Mouse (Mus musculus) midbrain, embryonic 10.5 days (tissue): ENCODE results near the gene Cryge. TPM values are rescaled to one million over a fixed set of nuclear protein-coding genes. Genes with fewer than 3 reads are reported as not detected.
"Not testable (repeated sequence)": the region's sequence is repeated elsewhere in the genome, so short reads cannot be mapped to it uniquely, and the experiment has no call there.

ENCODE experiments used
- DNase-seq: peaks from one replicate; pipeline ENCODE4 v3.0.0-alpha.2; 2017; ENCODE audit warnings: low spot score
- H3K27ac ChIP-seq: fragments of 300-500 bp; sonication (generic); replicated peaks from 2 replicates; pipeline ENCODE4 v1.5.1; 2016; ENCODE audit warnings: mild to moderate bottlenecking
- H3K27me3 ChIP-seq: fragments of 300-500 bp; sonication (generic); 2 replicates; pipeline ENCODE4 v1.6.1; 2016; ENCODE audit warnings: low read depth, mild to moderate bottlenecking; ENCODE audit not compliant: poor library complexity, severe bottlenecking
- H3K36me3 ChIP-seq: fragments of 300-500 bp; sonication (generic); 2 replicates; pipeline ENCODE4 v1.6.1; 2016; ENCODE audit warnings: mild to moderate bottlenecking, moderate library complexity
- H3K4me1 ChIP-seq: fragments of 300-500 bp; sonication (generic); 2 replicates; pipeline ENCODE4 v1.6.1; 2016
- H3K4me3 ChIP-seq: fragments of 300-500 bp; sonication (generic); 2 replicates; pipeline ENCODE4 v1.5.1; 2016; ENCODE audit warnings: mild to moderate bottlenecking, moderate library complexity
- H3K9me3 ChIP-seq: fragments of 300-500 bp; sonication (generic); replicated peaks from 2 replicates; pipeline ENCODE4 v1.6.1; 2016; ENCODE audit warnings: mild to moderate bottlenecking
- WGBS: fragments of 180-500 bp; shearing (Covaris S2); methylation state at CpG from one replicate; pipeline ENCODE4 v1.1.7; 2016; 5-methylcytosine and 5-hydroxymethylcytosine counted together
- polyA plus RNA-seq: library from polyadenylated mRNA; unstranded; fragments of >200 nt; fragmentation: Nextera tagmentation; extraction: Ambion mirVana; gene quantifications from 2 replicates; pipeline ENCODE4 v1.2.1, GENCODE M21; 2016

Gene Cryge
- polyA plus RNA-seq = 0.46 and 1.2 TPM in 2 replicates

- H3K9me3 ChIP-seq, H3K27me3 ChIP-seq, H3K4me3 ChIP-seq, H3K36me3 ChIP-seq, DNase-seq: not testable (repeated sequence)
- peaks cover 15% of the 10 kb centered on the region for H3K4me1 ChIP-seq
- WGBS = 63% methylated on average over 12 of the region's 12 CpGs
- H3K27ac ChIP-seq = peak within 1 kb of the TSS; percentile 49; the same call in 1 of the 2 replicates
Observed at GRCm38 (mm10) chr1:65050952-65051351, at the start of gene Cryge. Cryge (minus strand) TSS chr1:65051149.

- no peak overlapping the region for H3K4me3 ChIP-seq
- WGBS = 84% methylated on average over 3 of the region's 3 CpGs
- H3K27ac ChIP-seq = no peak overlapping the region
- DNase-seq = no peak
- H3K4me1 ChIP-seq = no peaks in the 10 kb centered on the region
- H3K36me3 ChIP-seq = no peaks in the 10 kb centered on the region
- no peaks in the 10 kb centered on the region for H3K27me3 ChIP-seq
- no peaks in the 10 kb centered on the region for H3K9me3 ChIP-seq
Observed at GRCm38 (mm10) chr1:65096953-65097352, 46.0 kb upstream of the Cryge start.

GRCm38 (mm10) chr1:65091566-65091965, 40.6 kb upstream of the Cryge start:
- no peak for DNase-seq
- Histone ChIP-seq H3K4me3 (no peak overlapping the region), H3K9me3 (no peaks in the 10 kb centered on the region), H3K27me3 (no peaks in the 10 kb centered on the region), H3K36me3 (no peaks in the 10 kb centered on the region), H3K27ac (no peak overlapping the region), H3K4me1 (no peaks in the 10 kb centered on the region)
- 91% methylated on average over 3 of the region's 3 CpGs for WGBS

GRCm38 (mm10) chr1:65090370-65090769, 39.4 kb upstream of the Cryge start:
- Histone ChIP-seq H3K27me3 (no peaks in the 10 kb centered on the region), H3K36me3 (no peaks in the 10 kb centered on the region), H3K4me1 (no peaks in the 10 kb centered on the region), H3K4me3 (no peak overlapping the region), H3K9me3 (no peaks in the 10 kb centered on the region), H3K27ac (no peak overlapping the region)
- DNase-seq = no peak
- WGBS = 71% methylated on average over 2 of the region's 2 CpGs

GRCm38 (mm10) chr1:65088567-65089356, 37.8 kb upstream of the Cryge start:
- no peaks in the 10 kb centered on the region for H3K9me3 ChIP-seq
- H3K4me1 ChIP-seq = no peaks in the 10 kb centered on the region
- no peaks in the 10 kb centered on the region for H3K36me3 ChIP-seq
- DNase-seq = no peak
- H3K4me3 ChIP-seq = no peak overlapping the region
- H3K27me3 ChIP-seq = no peaks in the 10 kb centered on the region
- H3K27ac ChIP-seq = no peak overlapping the region
- 83% methylated on average over 6 of the region's 6 CpGs for WGBS

- WGBS = 26% methylated on average over 7 of the region's 7 CpGs
- no peak for DNase-seq
Observed at GRCm38 (mm10) chr1:65082188-65082587, 31.2 kb upstream of the Cryge start, which contains the start of gene Crygb. Crygb (minus strand) TSS chr1:65082288.

GRCm38 (mm10) chr1:65075607-65076006, 24.7 kb upstream of the Cryge start:
- 32% methylated on average over 5 of the region's 5 CpGs for WGBS
- DNase-seq = no peak
- Histone ChIP-seq H3K27ac (no peak overlapping the region), H3K4me1 (peaks cover 4% of the 10 kb centered on the region; the same call in 1 of the 2 replicates), H3K27me3 (no peaks in the 10 kb centered on the region), H3K36me3 (no peaks in the 10 kb centered on the region), H3K4me3 (no peak overlapping the region), H3K9me3 (no peaks in the 10 kb centered on the region)

More at GRCm38 (mm10) chr1:65082188-65082587, 31.2 kb upstream of the Cryge start, which contains the start of gene Crygb:
- H3K9me3 ChIP-seq = no peaks in the 10 kb centered on the region
- H3K4me3 ChIP-seq = peak within 1 kb of the TSS; percentile 21; the same call in 1 of the 2 replicates
- H3K27me3 ChIP-seq = no peaks in the 10 kb centered on the region
- no peak within 1 kb of the TSS for H3K27ac ChIP-seq
- no peaks in the 10 kb centered on the region for H3K36me3 ChIP-seq
- peaks cover 5% of the 10 kb centered on the region for H3K4me1 ChIP-seq

GRCm38 (mm10) chr1:65073589-65073988, 22.6 kb upstream of the Cryge start, which contains the start of gene Crygc:
Crygc (minus strand) TSS chr1:65073689.
- no peak within 1 kb of the TSS for H3K4me3 ChIP-seq
- no peaks in the 10 kb centered on the region for H3K9me3 ChIP-seq
- H3K4me1 ChIP-seq = peaks cover 4% of the 10 kb centered on the region; the same call in 1 of the 2 replicates
- DNase-seq = no peak
- no peaks in the 10 kb centered on the region for H3K27me3 ChIP-seq
- H3K36me3 ChIP-seq = no peaks in the 10 kb centered on the region
- 71% methylated on average over 6 of the region's 6 CpGs for WGBS
- H3K27ac ChIP-seq = no peak within 1 kb of the TSS

GRCm38 (mm10) chr1:65067842-65068241, 16.9 kb upstream of the Cryge start:
- Histone ChIP-seq H3K27me3 (no peaks in the 10 kb centered on the region), H3K9me3 (no peaks in the 10 kb centered on the region), H3K27ac (no peak overlapping the region), H3K4me1 (no peaks in the 10 kb centered on the region), H3K4me3 (no peak overlapping the region), H3K36me3 (no peaks in the 10 kb centered on the region)
- DNase-seq = no peak

GRCm38 (mm10) chr1:65064201-65064600, 13.3 kb upstream of the Cryge start:
- H3K27ac ChIP-seq = no peak overlapping the region
- no peak overlapping the region for H3K4me3 ChIP-seq
- H3K36me3 ChIP-seq = no peaks in the 10 kb centered on the region
- H3K27me3 ChIP-seq = no peaks in the 10 kb centered on the region
- no peaks in the 10 kb centered on the region for H3K9me3 ChIP-seq
- no peak for DNase-seq
- H3K4me1 ChIP-seq = no peaks in the 10 kb centered on the region
- WGBS = 85% methylated on average over 15 of the region's 15 CpGs

- Histone ChIP-seq H3K9me3 (no peaks in the 10 kb centered on the region), H3K36me3 (no peaks in the 10 kb centered on the region), H3K4me3 (no peak within 1 kb of the TSS), H3K27me3 (no peaks in the 10 kb centered on the region), H3K4me1 (no peaks in the 10 kb centered on the region), H3K27ac (no peak within 1 kb of the TSS)
- DNase-seq = no peak
- 83% methylated on average over 8 of the region's 8 CpGs for WGBS
Observed at GRCm38 (mm10) chr1:65063352-65063751, 12.4 kb upstream of the Cryge start, which contains the start of gene Crygd. Crygd (minus strand) TSS chr1:65063452.

GRCm38 (mm10) chr1:65052140-65052539, 1.2 kb upstream of the Cryge start:
- 53% methylated on average over 2 of the region's 2 CpGs for WGBS
- peaks cover 15% of the 10 kb centered on the region for H3K4me1 ChIP-seq
- DNase-seq = no peak
- H3K9me3 ChIP-seq = no peaks in the 10 kb centered on the region
- no peak overlapping the region for H3K4me3 ChIP-seq
- no peaks in the 10 kb centered on the region for H3K27me3 ChIP-seq
- no peaks in the 10 kb centered on the region for H3K36me3 ChIP-seq
- H3K27ac ChIP-seq = no peak overlapping the region

- WGBS = 64% methylated on average over 7 of the region's 7 CpGs
Observed at GRCm38 (mm10) chr1:65051696-65052095, 747 bp upstream of the Cryge start.

More at GRCm38 (mm10) chr1:65051696-65052095, 747 bp upstream of the Cryge start:
- no peaks in the 10 kb centered on the region for H3K27me3 ChIP-seq
- peaks cover 15% of the 10 kb centered on the region for H3K4me1 ChIP-seq
- H3K36me3 ChIP-seq = no peaks in the 10 kb centered on the region
- no peaks in the 10 kb centered on the region for H3K9me3 ChIP-seq
- no peak for DNase-seq
- no peak overlapping the region for H3K27ac ChIP-seq
- no peak overlapping the region for H3K4me3 ChIP-seq
